Mouse (Mus musculus): ENCODE data around the gene Plcb4. TPM values are rescaled to one million over a fixed set of nuclear protein-coding genes. Genes with fewer than 3 reads are reported as not detected.

Plcb4 gene
- polyA plus RNA-seq, 1 experiment from 2014 or later: 13.8 TPM

GRCm38 (mm10) chr2:135677601-135678000 lies 18.8 kb downstream of the Plcb4 start:
- Histone ChIP-seq H3K9me3 (ENCODE audit: low read length) (no peaks in the 10 kb centered on the region), H3K4me3 (ENCODE audit: low read depth, low read length) (no peak overlapping the region), H3K27me3 (replicated peaks; ENCODE audit: insufficient read depth, low read length) (no peaks in the 10 kb centered on the region), H3K36me3 (ENCODE audit: insufficient read depth, low read length) (no peaks in the 10 kb centered on the region), H3K4me2 (replicated peaks; ENCODE audit: low read depth, low read length) (no peak overlapping the region), H3K9ac (replicated peaks; ENCODE audit: low read depth) (no peak overlapping the region), H3K27ac (ENCODE audit: low read length) (no peak overlapping the region), H3K4me1 (ENCODE audit: insufficient read depth, low read depth, low read length) (no peaks in the 10 kb centered on the region)
- DNase-seq (ENCODE audit: low spot score): no peak
- no peak for ATAC-seq
- WGBS: 81% methylated on average over 5 of the region's 5 CpGs
- TF ChIP-seq EP300 (IDR thresholded peaks at IDR 0.05) (no peak), CTCF (IDR thresholded peaks at IDR 0.05) (no peak)

DNA sequence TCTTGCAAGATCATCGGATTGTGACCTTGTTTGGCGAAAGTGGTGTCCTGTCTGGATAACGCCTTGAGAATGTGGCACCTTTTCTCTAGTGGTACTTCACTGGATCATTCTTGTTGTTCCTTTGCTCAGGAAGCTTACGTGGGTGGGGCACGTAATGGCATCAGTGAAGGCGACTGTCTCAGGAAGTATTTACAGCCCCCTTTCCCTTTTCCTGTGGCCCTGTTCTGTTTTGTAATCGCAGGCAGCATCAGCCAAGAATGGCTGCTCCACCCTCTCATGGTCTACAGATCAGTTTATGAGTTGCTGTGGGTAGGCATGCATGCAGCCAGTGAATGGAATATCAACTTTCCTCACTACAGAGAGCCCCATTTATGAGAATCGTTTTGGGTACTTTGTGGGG lies 21.2 kb downstream of the Plcb4 start:
- Histone ChIP-seq H3K4me3 (ENCODE audit: low read depth, low read length) (no peak overlapping the region), H3K27ac (ENCODE audit: low read length) (0 out of 2 replicates have a peak overlapping the region, but pooled peaks have one; percentile 10), H3K4me2 (replicated peaks; ENCODE audit: low read depth, low read length) (no peak overlapping the region), H3K4me1 (ENCODE audit: insufficient read depth, low read depth, low read length) (no peaks in the 10 kb centered on the region), H3K36me3 (ENCODE audit: insufficient read depth, low read length) (no peaks in the 10 kb centered on the region), H3K9me3 (ENCODE audit: low read length) (no peaks in the 10 kb centered on the region), H3K9ac (replicated peaks; ENCODE audit: low read depth) (no peak overlapping the region), H3K27me3 (replicated peaks; ENCODE audit: insufficient read depth, low read length) (no peaks in the 10 kb centered on the region)
- WGBS: 55% methylated on average over 8 of the region's 8 CpGs
- no peak for TF ChIP-seq CTCF (IDR thresholded peaks at IDR 0.05)
- peak; percentile 90 for TF ChIP-seq EP300 (IDR thresholded peaks at IDR 0.05)
- peak; percentile 75 for ATAC-seq
- peak; percentile 49 for DNase-seq (ENCODE audit: low spot score)

- H3K4me2 ChIP-seq (replicated peaks; ENCODE audit: low read depth, low read length): no peak overlapping the region
- H3K9ac ChIP-seq (replicated peaks; ENCODE audit: low read depth): no peak overlapping the region
- TF ChIP-seq CTCF (IDR thresholded peaks at IDR 0.05) (no peak), EP300 (IDR thresholded peaks at IDR 0.05) (no peak)
- ATAC-seq (no peak), DNase-seq (ENCODE audit: low spot score) (no peak)
- H3K27me3 ChIP-seq (replicated peaks; ENCODE audit: insufficient read depth, low read length): no peaks in the 10 kb centered on the region
- H3K4me3 ChIP-seq (ENCODE audit: low read depth, low read length): no peak overlapping the region
- no peaks in the 10 kb centered on the region for H3K36me3 ChIP-seq (ENCODE audit: insufficient read depth, low read length)
- 79% methylated on average over 5 of the region's 5 CpGs for WGBS
- H3K27ac ChIP-seq (ENCODE audit: low read length): 0 out of 2 replicates have a peak overlapping the region, but pooled peaks have one; percentile 10
- H3K4me1 ChIP-seq (ENCODE audit: insufficient read depth, low read depth, low read length): no peaks in the 10 kb centered on the region
- H3K9me3 ChIP-seq (ENCODE audit: low read length): no peaks in the 10 kb centered on the region
Observed at GRCm38 (mm10) chr2:135680406-135681134, 21.8 kb downstream of the Plcb4 start.

DNA sequence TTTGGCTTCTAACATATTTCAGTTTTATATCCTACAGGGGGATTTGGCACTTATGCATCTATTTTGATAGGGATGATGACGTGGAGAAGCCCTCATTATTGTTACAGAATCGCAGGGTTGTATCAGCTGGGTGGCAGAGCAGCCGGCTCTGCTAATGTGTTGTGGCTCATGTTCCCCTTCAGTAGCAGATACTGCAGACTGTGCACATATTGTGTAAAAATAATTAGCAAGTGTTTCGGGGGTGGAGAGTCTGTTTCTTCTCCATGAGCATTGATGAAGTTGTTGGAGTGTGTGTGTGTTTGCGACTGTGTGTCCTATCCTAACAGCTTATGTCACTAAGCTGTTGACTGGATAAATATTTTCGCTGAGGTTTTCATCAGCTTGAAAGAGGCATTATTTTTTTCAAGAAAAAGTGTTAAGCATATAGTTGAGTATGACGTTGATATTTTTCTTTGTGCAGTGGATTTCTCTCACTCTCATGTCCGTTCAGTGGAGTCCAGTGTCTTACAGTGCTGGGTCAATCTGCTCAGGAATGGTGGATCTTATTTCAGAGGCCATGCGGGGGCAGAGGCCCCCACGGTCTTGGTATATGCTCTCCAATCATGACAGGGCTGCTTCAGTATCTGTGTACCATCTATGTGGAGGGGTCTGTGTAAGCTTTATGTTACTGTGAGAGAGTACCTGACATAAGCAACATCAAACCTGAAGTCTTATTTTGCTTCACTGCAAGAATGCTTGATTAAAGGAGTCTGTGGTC lies 25.1 kb downstream of the Plcb4 start:
- H3K4me3 ChIP-seq (ENCODE audit: low read depth, low read length): no peak overlapping the region
- no peak overlapping the region for H3K9ac ChIP-seq (replicated peaks; ENCODE audit: low read depth)
- no peak overlapping the region for H3K4me2 ChIP-seq (replicated peaks; ENCODE audit: low read depth, low read length)
- H3K4me1 ChIP-seq (ENCODE audit: insufficient read depth, low read depth, low read length): peaks cover 2% of the 10 kb centered on the region; the same call in 1 of the 2 replicates
- no peak for ATAC-seq
- no peak overlapping the region for H3K27ac ChIP-seq (ENCODE audit: low read length)
- H3K27me3 ChIP-seq (replicated peaks; ENCODE audit: insufficient read depth, low read length): no peaks in the 10 kb centered on the region
- H3K9me3 ChIP-seq (ENCODE audit: low read length): no peaks in the 10 kb centered on the region
- no peaks in the 10 kb centered on the region for H3K36me3 ChIP-seq (ENCODE audit: insufficient read depth, low read length)
- TF ChIP-seq EP300 (IDR thresholded peaks at IDR 0.05) (no peak), CTCF (IDR thresholded peaks at IDR 0.05) (no peak)
- 82% methylated on average over 10 of the region's 10 CpGs for WGBS
- DNase-seq (ENCODE audit: low spot score): no peak

DNA sequence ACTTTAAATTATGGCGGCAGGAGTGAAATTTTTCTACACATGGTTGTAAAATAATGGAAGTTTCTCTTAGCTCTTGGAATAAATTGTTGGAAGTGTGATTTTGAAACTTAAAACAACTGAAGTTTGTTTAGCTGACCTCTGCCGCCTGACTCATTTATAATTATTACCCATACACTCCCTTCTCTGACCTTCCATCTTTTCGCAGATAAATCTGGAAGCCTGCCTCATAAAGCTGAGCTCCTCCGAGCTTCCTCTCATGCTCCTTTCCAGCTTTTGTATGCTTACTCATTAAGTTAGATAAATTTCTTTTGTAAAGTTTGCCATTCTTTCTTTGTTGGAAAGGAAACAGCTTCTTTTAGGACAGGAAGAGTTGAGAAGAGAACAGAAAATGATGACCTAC lies 27.9 kb downstream of the Plcb4 start:
- WGBS: 48% methylated on average over 4 of the region's 4 CpGs
- H3K4me2 ChIP-seq (replicated peaks; ENCODE audit: low read depth, low read length): no peak overlapping the region
- H3K27ac ChIP-seq (ENCODE audit: low read length): no peak overlapping the region
- H3K4me1 ChIP-seq (ENCODE audit: insufficient read depth, low read depth, low read length): peaks cover 2% of the 10 kb centered on the region; the same call in 1 of the 2 replicates
- TF ChIP-seq EP300 (IDR thresholded peaks at IDR 0.05) (no peak), CTCF (IDR thresholded peaks at IDR 0.05) (no peak)
- no peaks in the 10 kb centered on the region for H3K36me3 ChIP-seq (ENCODE audit: insufficient read depth, low read length)
- no peaks in the 10 kb centered on the region for H3K9me3 ChIP-seq (ENCODE audit: low read length)
- H3K4me3 ChIP-seq (ENCODE audit: low read depth, low read length): no peak overlapping the region
- H3K9ac ChIP-seq (replicated peaks; ENCODE audit: low read depth): no peak overlapping the region
- no peaks in the 10 kb centered on the region for H3K27me3 ChIP-seq (replicated peaks; ENCODE audit: insufficient read depth, low read length)
- no peak for DNase-seq (ENCODE audit: low spot score)
- ATAC-seq: no peak

GRCm38 (mm10) chr2:135687585-135687984 lies 28.8 kb downstream of the Plcb4 start:
- 0 out of 2 replicates have a peak overlapping the region, but pooled peaks have one; percentile 3 for H3K4me2 ChIP-seq (replicated peaks; ENCODE audit: low read depth, low read length)
- H3K4me1 ChIP-seq (ENCODE audit: insufficient read depth, low read depth, low read length): peaks cover 5% of the 10 kb centered on the region
- no peak overlapping the region for H3K9ac ChIP-seq (replicated peaks; ENCODE audit: low read depth)
- H3K9me3 ChIP-seq (ENCODE audit: low read length): no peaks in the 10 kb centered on the region
- H3K27ac ChIP-seq (ENCODE audit: low read length): no peak overlapping the region
- 70% methylated on average over 5 of the region's 5 CpGs for WGBS
- peak; percentile 59 for DNase-seq (ENCODE audit: low spot score)
- H3K4me3 ChIP-seq (ENCODE audit: low read depth, low read length): no peak overlapping the region
- H3K27me3 ChIP-seq (replicated peaks; ENCODE audit: insufficient read depth, low read length): no peaks in the 10 kb centered on the region
- TF ChIP-seq CTCF (IDR thresholded peaks at IDR 0.05) (no peak), EP300 (IDR thresholded peaks at IDR 0.05) (no peak)
- H3K36me3 ChIP-seq (ENCODE audit: insufficient read depth, low read length): no peaks in the 10 kb centered on the region
- ATAC-seq: peak; percentile 87

Data from lung, postnatal 0 days (tissue).